Mouse (Mus musculus) kidney, embryonic 14.5 days (tissue): ENCODE measurements at regions not wholly inside any gene's neighbourhood (a gene's known extent, or its start where the extent isn't known, plus 50 kb on each side); places are given as distances from the start of the nearest gene placed in this dataset.

Experiments used
- ATAC-seq: fragments of 200-750 bp; cut with Nextera tagmentation; 2 replicates; pipeline ENCODE4 v1.8.0; 2017; ENCODE audit warnings: moderate number of reproducible peaks, mild to moderate bottlenecking, moderate TSS enrichment, moderate library complexity; ENCODE audit not compliant: low FRiP score, low TSS enrichment
- H3K27ac ChIP-seq: fragments of 300-500 bp; sonication (generic); 2 replicates; pipeline ENCODE4 v1.5.1; 2014; ENCODE audit warnings: low read depth, mild to moderate bottlenecking, low read length, moderate library complexity, mixed read lengths
- H3K27me3 ChIP-seq: fragments of 300-500 bp; sonication (generic); 2 replicates; pipeline ENCODE4 v1.6.1; 2014; ENCODE audit warnings: mild to moderate bottlenecking, low read length; ENCODE audit not compliant: control insufficient read depth, insufficient read depth
- H3K36me3 ChIP-seq: fragments of 300-500 bp; sonication (generic); 2 replicates; pipeline ENCODE4 v1.6.1; 2014; ENCODE audit warnings: low read length, mixed read lengths; ENCODE audit not compliant: control insufficient read depth, insufficient read depth
- H3K4me1 ChIP-seq: fragments of 300-500 bp; sonication (generic); 2 replicates; pipeline ENCODE4 v1.6.1; 2014; ENCODE audit warnings: low read length, mixed read lengths; ENCODE audit not compliant: control insufficient read depth, insufficient read depth
- H3K4me2 ChIP-seq: fragments of 300-500 bp; sonication (generic); replicated peaks from 2 replicates; pipeline ENCODE4 v1.6.1; 2014; ENCODE audit warnings: low read depth, mild to moderate bottlenecking, low read length
- H3K4me3 ChIP-seq: fragments of 300-500 bp; sonication (generic); 2 replicates; pipeline ENCODE4 v1.5.1; 2014; ENCODE audit warnings: mild to moderate bottlenecking, low read length
- H3K9ac ChIP-seq: fragments of 300-500 bp; sonication (generic); 2 replicates; pipeline ENCODE4 v1.6.1; 2014; ENCODE audit warnings: low read depth, mild to moderate bottlenecking, low read length, moderate library complexity
- H3K9me3 ChIP-seq: fragments of 300-500 bp; sonication (generic); 2 replicates; pipeline ENCODE4 v1.6.1; 2016; ENCODE audit warnings: low read length; ENCODE audit not compliant: control insufficient read depth
- WGBS: fragments of 180-500 bp; shearing (Covaris S2); extraction: QIAGEN DNeasy Blood & Tissue Kit; methylation state at CpG from one replicate; pipeline ENCODE4 v1.1.7; 2014; 5-methylcytosine and 5-hydroxymethylcytosine counted together

DNA sequence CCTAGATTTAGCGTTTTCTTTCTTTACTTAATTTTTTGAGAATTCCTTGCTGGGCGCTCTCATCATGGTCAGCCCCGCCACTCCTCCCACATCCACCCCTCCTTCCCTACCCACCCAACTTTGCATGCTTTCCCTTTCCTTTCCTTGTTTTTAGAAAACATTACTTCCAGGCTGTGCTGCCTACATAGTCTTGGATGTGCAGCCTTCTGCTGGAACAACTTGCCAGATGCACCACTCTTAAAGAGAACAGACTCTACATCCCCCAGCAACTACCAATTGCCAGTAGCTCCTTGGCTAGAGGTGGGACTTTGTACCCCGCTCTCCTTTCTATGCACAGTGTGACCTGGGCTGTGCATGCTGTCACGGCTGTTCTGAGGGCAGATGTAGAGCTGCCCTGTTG, 108.0 kb upstream of the Fndc3a start:
- Histone ChIP-seq H3K4me3 (no peak overlapping the region), H3K27me3 (no peaks in the 10 kb centered on the region), H3K9me3 (no peaks in the 10 kb centered on the region), H3K9ac (no peak overlapping the region), H3K27ac (no peak overlapping the region), H3K36me3 (no peaks in the 10 kb centered on the region), H3K4me1 (no peaks in the 10 kb centered on the region), H3K4me2 (no peak overlapping the region)
- no peak for ATAC-seq
- 86% methylated on average over 5 of the region's 5 CpGs for WGBS

GRCm38 (mm10) chr14:72816847-72817246, 107.0 kb upstream of the Fndc3a start:
- Histone ChIP-seq H3K36me3 (no peaks in the 10 kb centered on the region), H3K27me3 (no peaks in the 10 kb centered on the region), H3K4me2 (no peak overlapping the region), H3K27ac (no peak overlapping the region), H3K9me3 (no peaks in the 10 kb centered on the region), H3K4me3 (no peak overlapping the region), H3K9ac (no peak overlapping the region), H3K4me1 (no peaks in the 10 kb centered on the region)
- WGBS, result 37% methylated on average over 10 of the region's 10 CpGs
- no peak for ATAC-seq

DNA sequence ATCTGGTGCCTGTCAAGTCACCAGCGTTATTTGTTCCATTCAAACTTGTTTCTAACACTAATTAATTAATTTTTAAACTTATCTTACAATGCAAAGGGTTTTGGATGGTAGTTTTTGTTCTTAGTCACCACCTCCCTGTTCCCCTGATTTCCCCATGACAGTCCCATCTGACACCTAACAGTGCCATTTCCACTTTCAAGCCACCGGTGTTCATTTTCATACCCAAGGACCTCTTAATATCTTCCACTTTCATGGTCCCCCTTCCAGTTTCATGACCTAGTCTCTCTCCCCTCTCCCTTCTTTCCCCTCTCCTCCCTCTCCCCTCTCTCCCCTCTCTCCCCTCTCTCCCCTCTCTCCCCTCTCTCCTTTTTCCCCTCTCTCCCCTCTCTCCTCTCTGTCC, 99.3 kb upstream of the Fndc3a start:
- 82% methylated on average over 2 of the region's 2 CpGs for WGBS
- Histone ChIP-seq H3K9me3 (no peaks in the 10 kb centered on the region), H3K9ac (no peak overlapping the region), H3K4me1 (no peaks in the 10 kb centered on the region), H3K36me3 (no peaks in the 10 kb centered on the region), H3K27ac (no peak overlapping the region), H3K4me2 (no peak overlapping the region), H3K27me3 (no peaks in the 10 kb centered on the region), H3K4me3 (no peak overlapping the region)
- no peak for ATAC-seq

- WGBS, result 70% methylated on average over 3 of the region's 3 CpGs
- H3K9ac ChIP-seq, result no peak overlapping the region
- ATAC-seq, result no peak
Observed at GRCm38 (mm10) chr14:72807947-72808346, 98.1 kb upstream of the Fndc3a start.

DNA sequence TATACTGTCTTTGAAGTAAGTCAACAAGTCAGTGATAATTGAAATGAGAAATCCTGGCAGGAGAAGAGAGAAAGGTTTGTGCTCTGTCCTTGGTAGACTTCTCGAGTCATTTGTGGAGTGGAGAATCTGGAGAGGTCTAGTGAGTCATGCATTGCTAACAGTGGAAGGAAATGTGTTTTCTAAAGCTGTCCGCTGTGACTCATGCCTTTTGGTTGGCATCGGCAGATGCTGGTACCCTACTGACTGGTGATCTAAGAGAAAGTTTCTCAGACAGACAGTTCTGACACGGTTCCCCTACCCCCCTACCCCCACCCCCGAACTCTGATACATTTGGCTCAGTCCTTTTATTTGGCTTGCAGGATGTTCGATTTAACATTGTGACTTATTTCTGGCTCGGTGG, 97.5 kb upstream of the Fndc3a start:
- no peak overlapping the region for H3K4me3 ChIP-seq
- WGBS, result 75% methylated on average over 7 of the region's 7 CpGs
- no peaks in the 10 kb centered on the region for H3K4me1 ChIP-seq
- no peaks in the 10 kb centered on the region for H3K9me3 ChIP-seq
- H3K9ac ChIP-seq, result no peak overlapping the region
- ATAC-seq, result no peak
- no peaks in the 10 kb centered on the region for H3K36me3 ChIP-seq
- H3K27ac ChIP-seq, result no peak overlapping the region
- no peaks in the 10 kb centered on the region for H3K27me3 ChIP-seq
- H3K4me2 ChIP-seq, result no peak overlapping the region

More at GRCm38 (mm10) chr14:72807947-72808346, 98.1 kb upstream of the Fndc3a start:
- no peaks in the 10 kb centered on the region for H3K9me3 ChIP-seq
- no peaks in the 10 kb centered on the region for H3K36me3 ChIP-seq
- H3K4me1 ChIP-seq, result no peaks in the 10 kb centered on the region
- H3K27ac ChIP-seq, result no peak overlapping the region
- H3K4me3 ChIP-seq, result no peak overlapping the region
- no peak overlapping the region for H3K4me2 ChIP-seq
- no peaks in the 10 kb centered on the region for H3K27me3 ChIP-seq

DNA sequence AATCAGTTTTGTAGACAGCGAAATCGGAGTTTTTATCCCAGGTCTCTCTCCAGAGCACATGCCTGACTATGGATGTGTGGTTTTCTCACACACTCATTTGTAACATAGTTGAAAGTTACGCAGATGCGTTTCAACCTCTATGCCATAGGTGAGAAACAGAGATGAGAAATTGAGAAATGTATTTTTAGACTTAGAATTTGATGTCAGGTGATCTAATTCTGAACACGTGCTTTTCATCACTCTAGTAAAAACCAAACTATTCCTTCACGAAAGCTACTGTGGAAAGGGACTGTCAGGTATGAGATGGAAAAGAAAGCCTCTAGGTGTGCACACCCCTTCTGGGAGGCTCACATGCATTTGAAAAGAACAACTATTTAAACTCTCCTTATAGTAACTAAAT, 96.8 kb upstream of the Fndc3a start:
- Histone ChIP-seq H3K4me2 (no peak overlapping the region), H3K27me3 (no peaks in the 10 kb centered on the region), H3K36me3 (no peaks in the 10 kb centered on the region), H3K27ac (no peak overlapping the region), H3K9ac (no peak overlapping the region), H3K4me3 (no peak overlapping the region), H3K9me3 (no peaks in the 10 kb centered on the region), H3K4me1 (no peaks in the 10 kb centered on the region)
- whole genome bisulfite sequencing, result 97% methylated on average over 6 of the region's 6 CpGs
- no peak for ATAC-seq

GRCm38 (mm10) chr14:72803579-72803978, 93.8 kb upstream of the Fndc3a start:
- H3K27ac ChIP-seq, result no peak overlapping the region
- no peak for ATAC-seq
- no peak overlapping the region for H3K4me2 ChIP-seq
- H3K4me3 ChIP-seq, result no peak overlapping the region
- no peaks in the 10 kb centered on the region for H3K27me3 ChIP-seq
- no peak overlapping the region for H3K9ac ChIP-seq
- H3K4me1 ChIP-seq, result no peaks in the 10 kb centered on the region
- no peaks in the 10 kb centered on the region for H3K36me3 ChIP-seq
- H3K9me3 ChIP-seq, result no peaks in the 10 kb centered on the region

DNA sequence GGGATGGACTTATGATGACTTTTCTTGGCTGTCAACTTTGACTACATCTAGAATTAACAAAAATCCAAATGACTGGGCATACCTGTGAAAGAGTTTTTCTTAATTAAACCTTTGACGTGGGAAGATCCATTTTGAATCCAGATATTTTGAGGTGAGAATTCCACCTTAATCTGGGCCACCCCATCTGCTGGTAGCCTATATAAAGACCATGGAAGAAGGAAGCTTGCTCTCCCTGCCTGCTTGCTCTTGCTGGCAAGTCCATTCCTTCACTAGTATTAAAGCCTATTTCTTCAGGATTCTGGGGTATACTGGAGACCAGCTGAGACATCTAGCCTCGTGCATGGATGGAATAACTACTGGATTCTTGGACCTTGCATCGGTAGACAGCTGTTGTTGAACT, 80.9 kb upstream of the Fndc3a start:
- Histone ChIP-seq H3K4me1 (no peaks in the 10 kb centered on the region), H3K27ac (no peak overlapping the region), H3K9ac (no peak overlapping the region), H3K4me3 (no peak overlapping the region), H3K4me2 (no peak overlapping the region), H3K9me3 (no peaks in the 10 kb centered on the region), H3K27me3 (no peaks in the 10 kb centered on the region), H3K36me3 (no peaks in the 10 kb centered on the region)
- no peak for ATAC-seq
- WGBS, result 87% methylated on average over 3 of the region's 3 CpGs

DNA sequence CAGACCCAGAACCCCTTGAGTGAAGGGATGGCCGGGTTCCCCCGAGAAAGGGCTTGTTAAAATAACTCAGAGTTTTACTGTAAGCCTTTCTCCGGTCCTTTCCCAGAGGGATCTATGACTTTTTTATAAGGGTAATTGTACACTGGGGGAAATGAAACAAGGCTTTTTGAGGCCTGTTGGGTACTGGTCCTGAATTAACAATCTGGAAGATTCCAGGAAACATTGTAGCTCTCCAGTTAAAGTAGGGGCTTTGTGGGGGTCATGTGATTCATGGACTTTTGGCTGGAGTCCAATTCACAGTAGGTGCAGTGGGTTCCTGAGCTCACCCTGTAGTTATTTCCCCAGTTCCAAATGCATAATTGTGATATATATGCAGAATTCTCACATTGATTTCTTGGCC, 77.1 kb upstream of the Fndc3a start:
- WGBS, result 92% methylated on average over 3 of the region's 3 CpGs
- no peak overlapping the region for H3K4me2 ChIP-seq
- H3K27me3 ChIP-seq, result no peaks in the 10 kb centered on the region
- no peak overlapping the region for H3K27ac ChIP-seq
- ATAC-seq, result no peak
- H3K9ac ChIP-seq, result no peak overlapping the region
- no peaks in the 10 kb centered on the region for H3K36me3 ChIP-seq
- no peaks in the 10 kb centered on the region for H3K9me3 ChIP-seq
- H3K4me3 ChIP-seq, result no peak overlapping the region
- no peaks in the 10 kb centered on the region for H3K4me1 ChIP-seq

GRCm38 (mm10) chr14:72783248-72783647, 73.4 kb upstream of the Fndc3a start:
- Histone ChIP-seq H3K27me3 (no peaks in the 10 kb centered on the region), H3K27ac (no peak overlapping the region), H3K9ac (no peak overlapping the region), H3K4me1 (no peaks in the 10 kb centered on the region), H3K9me3 (no peaks in the 10 kb centered on the region), H3K4me2 (no peak overlapping the region), H3K4me3 (no peak overlapping the region), H3K36me3 (no peaks in the 10 kb centered on the region)
- WGBS, result 49% methylated on average over 9 of the region's 9 CpGs
- no peak for ATAC-seq
